Mouse (Mus musculus) neural tube, embryonic 13.5 days (tissue): ENCODE data around the gene 9030025P20Rik. TPM values are rescaled to one million over a fixed set of nuclear protein-coding genes. Genes with fewer than 3 reads are reported as not detected.
"Not testable (repeated sequence)": the region's sequence is repeated elsewhere in the genome, so short reads cannot be mapped to it uniquely, and the experiment has no call there.

Experiments
- ATAC-seq: fragments of 200-750 bp; cut with Nextera tagmentation; 2 replicates; pipeline ENCODE4 v1.8.0; 2017; ENCODE audit warnings: low read depth, mild to moderate bottlenecking, moderate TSS enrichment, moderate library complexity
- H3K27ac ChIP-seq: fragments of 300-500 bp; sonication (generic); replicated peaks from 2 replicates; pipeline ENCODE4 v1.5.1; 2015; ENCODE audit warnings: moderate library complexity, mild to moderate bottlenecking, inconsistent platforms
- H3K27me3 ChIP-seq: fragments of 300-500 bp; sonication (generic); 2 replicates; pipeline ENCODE4 v1.6.1; 2015; ENCODE audit warnings: mild to moderate bottlenecking, inconsistent platforms
- H3K36me3 ChIP-seq: fragments of 300-500 bp; sonication (generic); 2 replicates; pipeline ENCODE4 v1.6.1; 2015; ENCODE audit warnings: mild to moderate bottlenecking, inconsistent platforms
- H3K4me1 ChIP-seq: fragments of 300-500 bp; sonication (generic); replicated peaks from 2 replicates; pipeline ENCODE4 v1.6.1; 2015; ENCODE audit warnings: inconsistent platforms
- H3K4me2 ChIP-seq: fragments of 300-500 bp; sonication (generic); 2 replicates; pipeline ENCODE4 v1.6.1; 2015; ENCODE audit warnings: inconsistent platforms, mild to moderate bottlenecking, moderate library complexity
- H3K4me3 ChIP-seq: fragments of 300-500 bp; sonication (generic); 2 replicates; pipeline ENCODE4 v1.5.1; 2015; ENCODE audit warnings: mild to moderate bottlenecking, inconsistent platforms
- H3K9ac ChIP-seq: fragments of 300-500 bp; sonication (generic); 2 replicates; pipeline ENCODE4 v1.6.1; 2015; ENCODE audit warnings: moderate library complexity, mild to moderate bottlenecking, inconsistent platforms
- H3K9me3 ChIP-seq: fragments of 300-500 bp; sonication (generic); 2 replicates; pipeline ENCODE4 v1.6.1; 2016; ENCODE audit warnings: inconsistent platforms
- WGBS: fragments of 180-500 bp; shearing (Covaris S2); methylation state at CpG from one replicate; pipeline ENCODE4 v1.1.7; 2015; 5-methylcytosine and 5-hydroxymethylcytosine counted together
- polyA plus RNA-seq: library from polyadenylated mRNA; unstranded; fragments of >200 nt; fragmentation: Nextera tagmentation; extraction: Ambion mirVana; gene quantifications from 2 replicates; pipeline ENCODE4 v1.2.1, GENCODE M21; 2015

The 9030025P20Rik gene
- polyA plus RNA-seq, 1 experiment from 2014 or later = 9.3 TPM

- ATAC-seq, H3K9ac ChIP-seq, H3K4me1 ChIP-seq, H3K4me3 ChIP-seq, H3K27me3 ChIP-seq, H3K36me3 ChIP-seq, H3K27ac ChIP-seq, H3K4me2 ChIP-seq, H3K9me3 ChIP-seq: not testable (repeated sequence)
- no CpG with 5 or more reads among the region's 5 CpGs for WGBS
Measured at GRCm38 (mm10) chr17:14994140-14994539, 15.9 kb downstream of the 9030025P20Rik start.

- no CpG with 5 or more reads among the region's 4 CpGs for WGBS
- H3K36me3 ChIP-seq, ATAC-seq, H3K9me3 ChIP-seq, H3K4me2 ChIP-seq, H3K27ac ChIP-seq, H3K4me3 ChIP-seq, H3K4me1 ChIP-seq, H3K9ac ChIP-seq, H3K27me3 ChIP-seq: not testable (repeated sequence)
Measured at GRCm38 (mm10) chr17:15000047-15000446, 21.8 kb downstream of the 9030025P20Rik start.

DNA sequence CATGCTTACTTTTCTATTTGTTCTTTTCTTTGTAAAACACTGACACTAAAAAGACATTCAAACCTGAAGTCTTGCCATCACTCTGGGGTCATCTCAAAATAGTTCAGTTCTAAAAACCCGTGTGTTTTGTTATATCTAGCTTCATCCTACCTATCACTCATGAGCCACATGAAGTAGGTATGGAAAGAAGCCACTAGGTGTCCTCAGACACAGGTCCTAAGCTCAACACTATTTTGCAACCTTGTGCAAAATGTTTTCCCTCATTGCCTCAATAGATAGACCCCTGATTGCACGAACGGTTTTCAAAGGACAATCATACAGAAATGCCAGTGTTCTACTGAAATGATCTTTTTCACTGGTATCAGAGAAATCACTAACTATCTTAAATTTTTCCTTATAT, 30.8 kb downstream of the 9030025P20Rik start:
- not testable (repeated sequence) for H3K27ac ChIP-seq, H3K27me3 ChIP-seq, H3K9me3 ChIP-seq, ATAC-seq, H3K4me1 ChIP-seq, H3K4me3 ChIP-seq, H3K9ac ChIP-seq, H3K4me2 ChIP-seq, H3K36me3 ChIP-seq
- WGBS = no CpG with 5 or more reads among the region's 3 CpGs

- not testable (repeated sequence) for H3K36me3 ChIP-seq, H3K4me3 ChIP-seq, H3K4me2 ChIP-seq, H3K27me3 ChIP-seq, H3K9ac ChIP-seq, H3K9me3 ChIP-seq, H3K4me1 ChIP-seq, H3K27ac ChIP-seq
- ATAC-seq = peak; percentile 97
- WGBS = no CpG with 5 or more reads among the region's 60 CpGs
Measured at GRCm38 (mm10) chr17:15009706-15010413, 31.6 kb downstream of the 9030025P20Rik start, which contains the start of gene Gm3435. Gm3435 (plus strand) TSS chr17:15010176.

- H3K27ac ChIP-seq, H3K4me2 ChIP-seq, H3K27me3 ChIP-seq, H3K9ac ChIP-seq, H3K9me3 ChIP-seq, ATAC-seq, H3K4me1 ChIP-seq, H3K36me3 ChIP-seq, H3K4me3 ChIP-seq: not testable (repeated sequence)
- WGBS = 72% methylated on average over 3 of the region's 3 CpGs
Measured at GRCm38 (mm10) chr17:15021503-15022220, 43.4 kb downstream of the 9030025P20Rik start.

GRCm38 (mm10) chr17:15023878-15024492, 45.7 kb downstream of the 9030025P20Rik start:
- H3K4me3 ChIP-seq, H3K36me3 ChIP-seq, H3K27ac ChIP-seq, H3K4me2 ChIP-seq, H3K9ac ChIP-seq, H3K9me3 ChIP-seq, H3K4me1 ChIP-seq, H3K27me3 ChIP-seq: not testable (repeated sequence)
- ATAC-seq = peak; percentile 76
- no CpG with 5 or more reads among the region's 97 CpGs for WGBS

DNA sequence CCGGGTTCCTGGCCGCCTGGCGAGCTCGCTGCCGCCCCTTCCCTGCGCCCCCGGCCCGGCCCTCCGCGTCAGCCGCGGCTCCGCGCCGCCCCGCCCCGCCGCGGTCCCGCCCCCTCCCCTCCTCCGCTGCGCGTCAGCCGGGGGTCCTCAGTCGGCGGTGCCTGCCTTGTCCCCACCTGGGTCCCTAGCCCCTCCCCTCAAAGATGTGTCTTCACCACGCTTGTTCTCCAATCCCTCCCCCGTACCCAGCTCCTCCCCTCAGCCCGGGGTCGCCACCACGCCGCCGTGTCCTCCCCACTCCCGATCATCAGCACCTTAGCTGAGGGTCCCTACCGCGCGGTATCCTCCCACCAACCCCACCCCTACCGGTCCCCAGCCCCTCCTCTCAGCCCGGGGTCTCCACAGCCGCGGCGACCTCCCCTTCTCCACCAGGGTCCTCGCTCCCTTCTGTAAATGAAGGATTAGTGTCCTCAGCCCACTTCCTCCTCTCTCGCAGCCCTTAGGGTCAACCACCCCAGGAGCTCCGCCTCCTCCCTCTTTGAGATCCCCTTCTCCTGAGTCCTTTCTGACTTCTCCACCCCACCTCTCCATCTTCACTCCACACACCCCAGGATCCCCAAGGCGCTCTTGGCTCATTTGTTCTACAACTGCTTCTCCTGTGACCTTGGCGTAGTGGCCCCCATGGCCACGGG, 46.4 kb downstream of the 9030025P20Rik start:
- peak; percentile 91 for ATAC-seq
- WGBS = no CpG with 5 or more reads among the region's 48 CpGs
- not testable (repeated sequence) for H3K27me3 ChIP-seq, H3K4me2 ChIP-seq, H3K4me3 ChIP-seq, H3K36me3 ChIP-seq, H3K9ac ChIP-seq, H3K9me3 ChIP-seq, H3K4me1 ChIP-seq, H3K27ac ChIP-seq

DNA sequence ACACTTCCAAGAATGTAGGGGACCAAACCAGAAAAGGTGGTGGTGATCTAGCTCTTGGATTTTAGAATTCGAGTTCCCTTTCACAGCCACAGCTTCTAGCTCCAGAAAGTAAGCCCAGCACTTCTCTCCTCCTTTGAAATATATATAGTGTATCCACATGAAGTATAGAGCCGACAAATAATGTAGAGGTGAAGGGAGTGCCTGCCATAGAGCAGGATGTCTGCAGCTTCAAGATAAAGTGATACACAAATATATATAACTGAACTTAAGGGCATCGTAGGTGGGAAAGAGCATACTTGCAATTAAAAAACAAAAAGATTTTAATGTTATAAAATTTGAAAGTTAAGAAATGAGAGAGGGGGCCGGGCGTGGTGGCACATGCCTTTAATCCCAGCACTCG, 47.2 kb downstream of the 9030025P20Rik start:
- H3K4me2 ChIP-seq, H3K36me3 ChIP-seq, H3K27ac ChIP-seq, H3K4me1 ChIP-seq, H3K27me3 ChIP-seq, H3K9me3 ChIP-seq, ATAC-seq, H3K9ac ChIP-seq, H3K4me3 ChIP-seq: not testable (repeated sequence)
- WGBS = no CpG with 5 or more reads among the region's 6 CpGs

DNA sequence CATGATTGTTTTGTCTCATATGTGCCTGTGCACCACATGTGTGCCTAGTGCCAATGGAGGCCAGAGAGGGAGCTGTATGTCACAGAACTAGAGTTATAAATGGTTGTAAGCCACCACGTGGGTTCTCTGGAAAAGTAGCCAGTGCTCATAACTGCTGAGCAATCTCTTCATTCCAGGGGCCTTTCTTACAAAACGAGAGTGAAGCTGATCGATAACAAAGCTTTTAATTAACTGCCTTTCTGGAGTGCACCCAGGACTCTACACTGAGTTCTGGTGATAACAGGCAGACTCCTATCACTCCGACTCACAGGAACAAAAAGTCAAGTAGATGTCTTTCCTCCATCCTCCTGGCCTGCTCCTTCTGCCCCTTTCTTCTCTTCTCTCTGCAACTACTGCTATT, 53.1 kb downstream of the 9030025P20Rik start:
- not testable (repeated sequence) for H3K36me3 ChIP-seq, ATAC-seq, H3K4me2 ChIP-seq, H3K9ac ChIP-seq, H3K27me3 ChIP-seq, H3K27ac ChIP-seq, H3K9me3 ChIP-seq, H3K4me1 ChIP-seq, H3K4me3 ChIP-seq
- WGBS = no CpG with 5 or more reads among the region's 4 CpGs

DNA sequence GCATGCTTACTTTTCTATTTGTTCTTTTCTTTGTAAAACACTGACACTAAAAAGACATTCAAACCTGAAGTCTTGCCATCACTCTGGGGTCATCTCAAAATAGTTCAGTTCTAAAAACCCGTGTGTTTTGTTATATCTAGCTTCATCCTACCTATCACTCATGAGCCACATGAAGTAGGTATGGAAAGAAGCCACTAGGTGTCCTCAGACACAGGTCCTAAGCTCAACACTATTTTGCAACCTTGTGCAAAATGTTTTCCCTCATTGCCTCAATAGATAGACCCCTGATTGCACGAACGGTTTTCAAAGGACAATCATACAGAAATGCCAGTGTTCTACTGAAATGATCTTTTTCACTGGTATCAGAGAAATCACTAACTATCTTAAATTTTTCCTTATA, 62.2 kb downstream of the 9030025P20Rik start:
- not testable (repeated sequence) for H3K9me3 ChIP-seq, H3K36me3 ChIP-seq, H3K4me3 ChIP-seq, H3K27ac ChIP-seq, H3K4me2 ChIP-seq, H3K9ac ChIP-seq, ATAC-seq, H3K27me3 ChIP-seq, H3K4me1 ChIP-seq
- WGBS = no CpG with 5 or more reads among the region's 3 CpGs
